Mouse (Mus musculus): Measurements from ENCODE around the gene Limd2. TPM values are rescaled to one million over a fixed set of nuclear protein-coding genes. Genes with fewer than 3 reads are reported as not detected.
"Not testable (repeated sequence)": the region's sequence is repeated elsewhere in the genome, so short reads cannot be mapped to it uniquely, and the experiment has no call there.

Limd2 gene
- polyA plus RNA-seq, 1 experiment: 32.5 TPM

- not testable (repeated sequence) for DNase-seq (ENCODE audit: low read depth)
These were observed 33.8 kb downstream of the Limd2 start for GRCm38 (mm10) chr11:106126727-106127373.

GRCm38 (mm10) chr11:106125827-106126226 is 34.8 kb downstream of the Limd2 start:
- no peak for DNase-seq (ENCODE audit: low read depth)

GRCm38 (mm10) chr11:106124784-106125183 is 35.9 kb downstream of the Limd2 start:
- DNase-seq (ENCODE audit: low read depth): no peak

GRCm38 (mm10) chr11:106122736-106123135 is 37.9 kb downstream of the Limd2 start:
- DNase-seq (ENCODE audit: low read depth): no peak

- no peak for DNase-seq (ENCODE audit: low read depth)
These were observed 38.4 kb downstream of the Limd2 start for GRCm38 (mm10) chr11:106122221-106122620.

- no peak for DNase-seq (ENCODE audit: low read depth)
These were observed 49.0 kb downstream of the Limd2 start for GRCm38 (mm10) chr11:106111688-106112087.

Other genes starting within 250 kb of the Limd2 start
- 579 and 676 TPM in 2 replicates for gene Cyb561, start 207.5 kb downstream of the Limd2 start, polyA plus RNA-seq (2012; rRNA removed)
- 267 and 456 TPM in 2 replicates for gene Ace, start 192.9 kb downstream of the Limd2 start, polyA plus RNA-seq (2012; rRNA removed)
- gene Ace3, start 166.2 kb downstream of the Limd2 start, polyA plus RNA-seq (2012; rRNA removed): 0.19 and 0.23 TPM in 2 replicates
- 0.05 and 0.11 TPM in 2 replicates for gene Kcnh6, start 152.7 kb downstream of the Limd2 start, polyA plus RNA-seq (2012; rRNA removed)
- 39.8 and 48.9 TPM in 2 replicates for gene Dcaf7, start 124.0 kb downstream of the Limd2 start, polyA plus RNA-seq (2012; rRNA removed)
- gene Taco1, start 94.8 kb downstream of the Limd2 start, polyA plus RNA-seq (2012; rRNA removed): 11.1 and 11.5 TPM in 2 replicates
- gene Map3k3, start 76.2 kb downstream of the Limd2 start, polyA plus RNA-seq (2012; rRNA removed): 40.4 and 48.1 TPM in 2 replicates
- 2.0 TPM in 1 of 2 replicates, not detected in the other for gene Gm10840, start within 50 bp of the Limd2 start, polyA plus RNA-seq (2012; rRNA removed)
- 35.8 and 38.6 TPM in 2 replicates for gene Strada, start 41.3 kb upstream of the Limd2 start, polyA plus RNA-seq (2012; rRNA removed)
- gene Ccdc47, start 55.5 kb upstream of the Limd2 start, polyA plus RNA-seq (2012; rRNA removed): 17.7 and 19.2 TPM in 2 replicates
- gene Ddx42, start 56.1 kb upstream of the Limd2 start, polyA plus RNA-seq (2012; rRNA removed): 14.3 and 16.8 TPM in 2 replicates
- gene Ftsj3, start 95.2 kb upstream of the Limd2 start, polyA plus RNA-seq (2012; rRNA removed): 24.3 and 30.3 TPM in 2 replicates
- gene Psmc5, start 95.3 kb upstream of the Limd2 start, polyA plus RNA-seq (2012; rRNA removed): 64.0 and 70.2 TPM in 2 replicates
- 115 and 116 TPM in 2 replicates for gene Smarcd2, start 112.1 kb upstream of the Limd2 start, polyA plus RNA-seq (2012; rRNA removed)
- gene Tcam1, start 115.8 kb upstream of the Limd2 start, polyA plus RNA-seq (2012; rRNA removed): 0.45 and 0.61 TPM in 2 replicates
- gene Gh, start 141.0 kb upstream of the Limd2 start, polyA plus RNA-seq (2012; rRNA removed): not detected in 2 replicates
- 3.2 and 3.8 TPM in 2 replicates for gene Cd79b, start 153.9 kb upstream of the Limd2 start, polyA plus RNA-seq (2012; rRNA removed)
- gene Scn4a, start 192.4 kb upstream of the Limd2 start, polyA plus RNA-seq (2012; rRNA removed): 0.36 and 0.60 TPM in 2 replicates
- 5.3 and 11.3 TPM in 2 replicates for gene Prr29, start 204.6 kb upstream of the Limd2 start, polyA plus RNA-seq (2012; rRNA removed)
- gene Icam2, start 227.2 kb upstream of the Limd2 start, polyA plus RNA-seq (2012; rRNA removed): 27.4 and 41.4 TPM in 2 replicates

Measured in gonadal fat pad, adult 2 months (tissue).